Mouse (Mus musculus): ENCODE results near the gene Ndufa11. TPM values are rescaled to one million over a fixed set of nuclear protein-coding genes. Genes with fewer than 3 reads are reported as not detected.

The Ndufa11 gene
- polyA plus RNA-seq, 1 experiment, result 1,009 TPM

DNA sequence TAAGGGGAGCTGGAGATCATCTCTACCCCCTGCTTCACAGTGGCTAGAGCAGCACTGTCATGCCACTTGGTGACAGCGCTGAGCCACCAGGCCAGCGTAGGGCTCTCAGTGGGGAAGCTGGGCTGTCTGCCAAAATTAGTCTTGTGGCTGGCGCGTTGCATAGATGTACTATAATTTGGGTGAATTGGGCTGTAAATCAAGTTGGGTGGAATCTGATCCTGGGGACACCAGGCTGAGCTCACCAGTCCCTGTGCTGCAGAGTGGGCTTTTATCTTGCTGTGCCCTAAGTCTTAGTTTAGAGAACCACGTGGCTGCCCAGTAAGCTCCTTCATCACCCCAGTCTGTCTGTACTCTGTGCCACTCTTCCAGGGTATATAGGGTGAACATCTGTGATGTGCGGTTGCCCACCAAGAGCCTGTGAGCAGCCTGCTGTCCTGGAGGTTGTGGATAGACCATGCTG is 23.7 kb upstream of the Ndufa11 start:
- no peak overlapping the region for H3K4me3 ChIP-seq (ENCODE audit: low read depth, low read length)
- peaks cover 46% of the 10 kb centered on the region for H3K36me3 ChIP-seq (ENCODE audit: control insufficient read depth, insufficient read depth, low read length)
- WGBS, result 28% methylated on average over 6 of the region's 6 CpGs
- TF ChIP-seq CTCF (IDR thresholded peaks at IDR 0.05; ENCODE audit: extremely low read depth, insufficient read length, insufficient replicate concordance, low read depth, low read length) (no peak), POLR2A (IDR thresholded peaks at IDR 0.05; ENCODE audit: low read depth, low read length) (no peak)
- H3K27me3 ChIP-seq (ENCODE audit: control insufficient read depth, insufficient read depth, low read length), result no peaks in the 10 kb centered on the region
- H3K27ac ChIP-seq (ENCODE audit: insufficient read depth, low read depth, low read length), result no peak overlapping the region
- H3K4me1 ChIP-seq (ENCODE audit: control insufficient read depth, insufficient read depth, insufficient read length, low read length), result no peaks in the 10 kb centered on the region

DNA sequence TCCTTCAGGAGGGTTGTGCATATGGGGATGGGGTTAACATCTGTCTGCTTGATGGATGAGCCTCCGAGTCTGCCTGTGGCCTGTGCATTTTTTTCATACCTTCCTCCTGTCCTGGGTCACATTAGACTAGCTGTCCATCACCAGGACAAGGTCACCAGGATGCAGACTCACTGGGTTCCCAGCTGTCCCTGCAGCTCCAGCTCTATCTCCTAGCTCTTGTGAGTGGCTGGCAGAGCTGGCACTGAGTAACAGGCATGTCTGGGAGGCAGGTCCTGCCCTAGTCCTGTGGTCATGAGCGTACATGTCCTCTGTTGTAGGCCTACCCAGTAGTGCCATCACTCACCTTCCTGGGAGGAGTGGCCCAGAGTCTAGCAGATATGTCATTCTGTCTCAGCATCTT is 17.1 kb upstream of the Ndufa11 start:
- no peak overlapping the region for H3K4me3 ChIP-seq (ENCODE audit: low read depth, low read length)
- no peak overlapping the region for H3K27ac ChIP-seq (ENCODE audit: insufficient read depth, low read depth, low read length)
- no peaks in the 10 kb centered on the region for H3K4me1 ChIP-seq (ENCODE audit: control insufficient read depth, insufficient read depth, insufficient read length, low read length)
- H3K27me3 ChIP-seq (ENCODE audit: control insufficient read depth, insufficient read depth, low read length), result no peaks in the 10 kb centered on the region
- WGBS, result 84% methylated on average over 2 of the region's 2 CpGs
- no peak for TF ChIP-seq POLR2A (IDR thresholded peaks at IDR 0.05; ENCODE audit: low read depth, low read length)
- TF ChIP-seq CTCF (IDR thresholded peaks at IDR 0.05; ENCODE audit: extremely low read depth, insufficient read length, insufficient replicate concordance, low read depth, low read length), result no peak
- H3K36me3 ChIP-seq (ENCODE audit: control insufficient read depth, insufficient read depth, low read length), result peaks cover 82% of the 10 kb centered on the region

DNA sequence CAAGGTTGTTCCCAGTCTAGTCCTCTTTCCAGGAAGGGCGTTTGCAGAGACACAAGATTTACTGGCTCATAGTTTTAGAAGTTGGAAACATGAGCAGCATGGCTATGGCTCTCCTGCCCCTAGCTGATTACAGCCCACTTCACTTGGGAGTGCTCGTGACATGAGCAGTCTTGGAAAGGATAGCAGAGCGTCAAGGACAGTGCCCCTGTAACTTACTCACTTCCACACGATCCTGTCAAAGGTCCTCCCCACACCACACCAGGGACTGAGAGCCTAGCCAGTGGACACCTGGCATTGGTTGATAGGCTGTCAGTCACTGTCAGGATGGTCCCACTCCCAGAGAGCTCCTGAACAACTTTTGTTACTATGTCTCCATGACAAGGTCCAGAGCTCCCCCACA is 14.5 kb upstream of the Ndufa11 start:
- 85% methylated on average over 4 of the region's 4 CpGs for WGBS
- peaks cover 87% of the 10 kb centered on the region for H3K36me3 ChIP-seq (ENCODE audit: control insufficient read depth, insufficient read depth, low read length)

GRCm38 (mm10) chr17:56706515-56706914 is 11.1 kb upstream of the Ndufa11 start:
- peaks cover 89% of the 10 kb centered on the region for H3K36me3 ChIP-seq (ENCODE audit: control insufficient read depth, insufficient read depth, low read length)
- no peak overlapping the region for H3K27ac ChIP-seq (ENCODE audit: insufficient read depth, low read depth, low read length)
- no peaks in the 10 kb centered on the region for H3K27me3 ChIP-seq (ENCODE audit: control insufficient read depth, insufficient read depth, low read length)
- no peaks in the 10 kb centered on the region for H3K4me1 ChIP-seq (ENCODE audit: control insufficient read depth, insufficient read depth, insufficient read length, low read length)
- no peak for TF ChIP-seq CTCF (IDR thresholded peaks at IDR 0.05; ENCODE audit: extremely low read depth, insufficient read length, insufficient replicate concordance, low read depth, low read length)
- no peak for TF ChIP-seq POLR2A (IDR thresholded peaks at IDR 0.05; ENCODE audit: low read depth, low read length)
- 84% methylated on average over 1 of the region's 1 CpGs for WGBS
- H3K4me3 ChIP-seq (ENCODE audit: low read depth, low read length), result no peak overlapping the region

More for the DNA sequence above, 14.5 kb upstream of the Ndufa11 start:
- Histone ChIP-seq H3K27me3 (ENCODE audit: control insufficient read depth, insufficient read depth, low read length) (no peaks in the 10 kb centered on the region), H3K27ac (ENCODE audit: insufficient read depth, low read depth, low read length) (no peak overlapping the region), H3K4me3 (ENCODE audit: low read depth, low read length) (no peak overlapping the region), H3K4me1 (ENCODE audit: control insufficient read depth, insufficient read depth, insufficient read length, low read length) (no peaks in the 10 kb centered on the region)
- no peak for TF ChIP-seq CTCF (IDR thresholded peaks at IDR 0.05; ENCODE audit: extremely low read depth, insufficient read length, insufficient replicate concordance, low read depth, low read length)
- no peak for TF ChIP-seq POLR2A (IDR thresholded peaks at IDR 0.05; ENCODE audit: low read depth, low read length)

DNA sequence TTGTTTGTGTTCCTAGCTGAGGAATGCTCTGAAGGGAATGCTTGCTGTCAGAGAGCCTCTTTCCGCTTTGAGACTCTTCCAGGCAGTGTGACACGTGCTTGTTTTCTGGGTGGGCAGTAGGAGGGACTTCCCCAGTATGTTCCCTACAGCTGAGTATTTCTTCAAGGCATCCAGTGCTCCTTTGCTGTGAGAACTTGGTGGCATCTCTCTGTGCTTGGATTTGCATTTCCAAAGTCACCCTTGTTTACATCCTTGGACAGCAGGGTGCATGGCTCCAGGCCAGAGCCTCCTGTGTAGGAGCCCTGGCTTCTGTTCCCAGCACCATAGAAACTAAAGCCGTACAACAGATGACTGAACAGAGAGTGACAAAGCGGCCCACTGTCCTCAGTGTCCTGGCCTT is 8.9 kb upstream of the Ndufa11 start:
- Histone ChIP-seq H3K4me1 (ENCODE audit: control insufficient read depth, insufficient read depth, insufficient read length, low read length) (no peaks in the 10 kb centered on the region), H3K27ac (ENCODE audit: insufficient read depth, low read depth, low read length) (no peak overlapping the region), H3K36me3 (ENCODE audit: control insufficient read depth, insufficient read depth, low read length) (peaks cover 76% of the 10 kb centered on the region), H3K4me3 (ENCODE audit: low read depth, low read length) (no peak overlapping the region), H3K27me3 (ENCODE audit: control insufficient read depth, insufficient read depth, low read length) (no peaks in the 10 kb centered on the region)
- TF ChIP-seq CTCF (IDR thresholded peaks at IDR 0.05; ENCODE audit: extremely low read depth, insufficient read length, insufficient replicate concordance, low read depth, low read length) (no peak), POLR2A (IDR thresholded peaks at IDR 0.05; ENCODE audit: low read depth, low read length) (no peak)
- 77% methylated on average over 4 of the region's 4 CpGs for WGBS

GRCm38 (mm10) chr17:56709708-56710107 is 7.9 kb upstream of the Ndufa11 start:
- TF ChIP-seq CTCF (IDR thresholded peaks at IDR 0.05; ENCODE audit: extremely low read depth, insufficient read length, insufficient replicate concordance, low read depth, low read length) (no peak), POLR2A (IDR thresholded peaks at IDR 0.05; ENCODE audit: low read depth, low read length) (no peak)
- 84% methylated on average over 3 of the region's 3 CpGs for WGBS
- Histone ChIP-seq H3K36me3 (ENCODE audit: control insufficient read depth, insufficient read depth, low read length) (peaks cover 68% of the 10 kb centered on the region), H3K4me3 (ENCODE audit: low read depth, low read length) (no peak overlapping the region), H3K27ac (ENCODE audit: insufficient read depth, low read depth, low read length) (no peak overlapping the region), H3K27me3 (ENCODE audit: control insufficient read depth, insufficient read depth, low read length) (no peaks in the 10 kb centered on the region), H3K4me1 (ENCODE audit: control insufficient read depth, insufficient read depth, insufficient read length, low read length) (no peaks in the 10 kb centered on the region)

- no peaks in the 10 kb centered on the region for H3K27me3 ChIP-seq (ENCODE audit: control insufficient read depth, insufficient read depth, low read length)
- H3K36me3 ChIP-seq (ENCODE audit: control insufficient read depth, insufficient read depth, low read length), result peaks cover 14% of the 10 kb centered on the region
- TF ChIP-seq POLR2A (IDR thresholded peaks at IDR 0.05; ENCODE audit: low read depth, low read length) (no peak), CTCF (IDR thresholded peaks at IDR 0.05; ENCODE audit: extremely low read depth, insufficient read length, insufficient replicate concordance, low read depth, low read length) (no peak)
- H3K4me1 ChIP-seq (ENCODE audit: control insufficient read depth, insufficient read depth, insufficient read length, low read length), result peaks cover 4% of the 10 kb centered on the region
- H3K27ac ChIP-seq (ENCODE audit: insufficient read depth, low read depth, low read length), result no peak overlapping the region
- H3K4me3 ChIP-seq (ENCODE audit: low read depth, low read length), result no peak overlapping the region
- 86% methylated on average over 11 of the region's 11 CpGs for WGBS
Observed at GRCm38 (mm10) chr17:56715360-56715759, 2.2 kb upstream of the Ndufa11 start.

All from small intestine, adult 2 months (tissue).